Mouse (Mus musculus) embryonic fibroblast, embryonic 13.5 days (primary cell): ENCODE data around the gene Plce1. TPM values are rescaled to one million over a fixed set of nuclear protein-coding genes. Genes with fewer than 3 reads are reported as not detected.

Experiments used
- H3K27ac ChIP-seq: 2 replicates; pipeline ENCODE4 v1.5.1; 2012; ENCODE audit warnings: low read length, control low read depth, inconsistent platforms; ENCODE audit not compliant: insufficient read depth
- H3K4me1 ChIP-seq: 2 replicates; pipeline ENCODE4 v1.6.1; 2011; ENCODE audit warnings: low read length; ENCODE audit not compliant: control insufficient read depth, insufficient read depth
- H3K4me3 ChIP-seq: 2 replicates; pipeline ENCODE4 v1.5.1; 2011; ENCODE audit warnings: mild to moderate bottlenecking, control low read depth, low read length; ENCODE audit not compliant: insufficient read depth
- CTCF ChIP-seq: IDR thresholded peaks from 2 replicates; pipeline ENCODE4 v1.5.1; 2011; ENCODE audit warnings: mild to moderate bottlenecking, control low read depth, low read length, moderate library complexity, borderline replicate concordance; ENCODE audit not compliant: insufficient read depth
- POLR2A ChIP-seq: IDR thresholded peaks from 2 replicates; pipeline ENCODE4 v1.6.1; 2011; ENCODE audit warnings: low read depth, mild to moderate bottlenecking, control low read depth, low read length, moderate library complexity
- polyA plus RNA-seq: library from polyadenylated mRNA; stranded (reverse); fragments of >200 nt; gene quantifications from 2 replicates; pipeline ENCODE4 v1.2.4, GENCODE M21; 2011; ENCODE audit warnings: low read depth; ENCODE audit not compliant: missing spikeins, insufficient read length

Gene Plce1
- polyA plus RNA-seq, 1 experiment, result 10.8 TPM

GRCm38 (mm10) chr19:38744546-38744945 lies 263.6 kb downstream of the Plce1 start:
- no peak for TF ChIP-seq POLR2A
- no peak for TF ChIP-seq CTCF
- Histone ChIP-seq H3K27ac (no peak overlapping the region), H3K4me1 (no peaks in the 10 kb centered on the region), H3K4me3 (no peak overlapping the region)

- H3K4me3 ChIP-seq, result no peak overlapping the region
- TF ChIP-seq CTCF (no peak), POLR2A (no peak)
- H3K4me1 ChIP-seq, result no peaks in the 10 kb centered on the region
- H3K27ac ChIP-seq, result no peak overlapping the region
Observed at GRCm38 (mm10) chr19:38745810-38746491, 265.0 kb downstream of the Plce1 start.

- no peak for TF ChIP-seq POLR2A
- TF ChIP-seq CTCF, result no peak
Observed at GRCm38 (mm10) chr19:38746492-38747014, 265.6 kb downstream of the Plce1 start.

GRCm38 (mm10) chr19:38750192-38750591 lies 269.3 kb downstream of the Plce1 start:
- no peaks in the 10 kb centered on the region for H3K4me1 ChIP-seq
- no peak overlapping the region for H3K27ac ChIP-seq
- no peak overlapping the region for H3K4me3 ChIP-seq
- TF ChIP-seq CTCF, result no peak
- TF ChIP-seq POLR2A, result no peak

More at GRCm38 (mm10) chr19:38746492-38747014, 265.6 kb downstream of the Plce1 start:
- Histone ChIP-seq H3K4me3 (no peak overlapping the region), H3K27ac (no peak overlapping the region), H3K4me1 (no peaks in the 10 kb centered on the region)

GRCm38 (mm10) chr19:38757161-38757560 lies 276.3 kb downstream of the Plce1 start:
- Histone ChIP-seq H3K4me3 (no peak overlapping the region), H3K4me1 (peaks cover 3% of the 10 kb centered on the region), H3K27ac (no peak overlapping the region)
- no peak for TF ChIP-seq CTCF
- no peak for TF ChIP-seq POLR2A

- Histone ChIP-seq H3K4me3 (no peak overlapping the region), H3K4me1 (peaks cover 3% of the 10 kb centered on the region), H3K27ac (peak overlapping the region; percentile 47; the same call in 1 of the 2 replicates)
- TF ChIP-seq CTCF (no peak), POLR2A (no peak)
Observed at GRCm38 (mm10) chr19:38758056-38758455, 277.1 kb downstream of the Plce1 start.

- H3K4me3 ChIP-seq, result no peak overlapping the region
- peaks cover 3% of the 10 kb centered on the region for H3K4me1 ChIP-seq
- H3K27ac ChIP-seq, result peak overlapping the region; percentile 47
- TF ChIP-seq POLR2A, result no peak
- no peak for TF ChIP-seq CTCF
Observed at GRCm38 (mm10) chr19:38758685-38759472, 278.0 kb downstream of the Plce1 start.

- Histone ChIP-seq H3K27ac (no peak overlapping the region), H3K4me1 (peaks cover 3% of the 10 kb centered on the region), H3K4me3 (no peak overlapping the region)
Observed at GRCm38 (mm10) chr19:38760441-38760840, 279.5 kb downstream of the Plce1 start.

GRCm38 (mm10) chr19:38766306-38766705 lies 285.4 kb downstream of the Plce1 start:
- no peak overlapping the region for H3K27ac ChIP-seq
- TF ChIP-seq POLR2A (no peak), CTCF (no peak)
- H3K4me1 ChIP-seq, result no peaks in the 10 kb centered on the region
- H3K4me3 ChIP-seq, result no peak overlapping the region

More at GRCm38 (mm10) chr19:38760441-38760840, 279.5 kb downstream of the Plce1 start:
- TF ChIP-seq CTCF (no peak), POLR2A (no peak)
